Mouse (Mus musculus): ENCODE measurements around the gene Uba2. TPM values are rescaled to one million over a fixed set of nuclear protein-coding genes. Genes with fewer than 3 reads are reported as not detected.

The Uba2 gene
- polyA plus RNA-seq, 1 experiment = 13.2 TPM

DNA sequence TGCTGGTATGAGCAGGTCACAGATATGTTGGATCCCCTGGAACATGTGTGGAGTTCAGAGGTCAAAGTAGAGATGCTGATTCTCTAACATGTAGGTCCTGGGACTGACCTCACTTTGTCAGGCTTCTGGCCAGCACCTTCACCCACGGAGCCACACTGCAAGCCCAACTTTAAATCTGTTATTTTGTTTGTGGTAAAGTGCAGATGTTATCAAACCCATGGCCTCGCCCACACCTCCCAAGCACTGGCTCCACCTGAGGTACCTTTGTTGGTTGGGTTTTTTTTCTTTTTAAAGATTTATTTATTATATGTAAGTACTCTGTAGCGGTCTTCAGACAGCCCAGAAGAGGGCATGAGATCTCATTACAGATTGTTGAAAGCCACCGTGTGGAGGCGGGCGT, 29.9 kb downstream of the Uba2 start:
- TF ChIP-seq CTCF (IDR thresholded peaks at IDR 0.05; ENCODE audit: extremely low read depth, insufficient read length, insufficient replicate concordance, low read depth, low read length) (no peak), POLR2A (IDR thresholded peaks at IDR 0.05; ENCODE audit: low read depth, low read length) (no peak)
- Histone ChIP-seq H3K4me3 (ENCODE audit: low read depth, low read length) (no peak overlapping the region), H3K4me1 (ENCODE audit: control insufficient read depth, insufficient read depth, insufficient read length, low read length) (no peaks in the 10 kb centered on the region), H3K27ac (ENCODE audit: insufficient read depth, low read depth, low read length) (no peak overlapping the region), H3K27me3 (ENCODE audit: control insufficient read depth, insufficient read depth, low read length) (no peaks in the 10 kb centered on the region), H3K36me3 (ENCODE audit: control insufficient read depth, insufficient read depth, low read length) (peaks cover 38% of the 10 kb centered on the region)
- WGBS = 81% methylated on average over 6 of the region's 6 CpGs

DNA sequence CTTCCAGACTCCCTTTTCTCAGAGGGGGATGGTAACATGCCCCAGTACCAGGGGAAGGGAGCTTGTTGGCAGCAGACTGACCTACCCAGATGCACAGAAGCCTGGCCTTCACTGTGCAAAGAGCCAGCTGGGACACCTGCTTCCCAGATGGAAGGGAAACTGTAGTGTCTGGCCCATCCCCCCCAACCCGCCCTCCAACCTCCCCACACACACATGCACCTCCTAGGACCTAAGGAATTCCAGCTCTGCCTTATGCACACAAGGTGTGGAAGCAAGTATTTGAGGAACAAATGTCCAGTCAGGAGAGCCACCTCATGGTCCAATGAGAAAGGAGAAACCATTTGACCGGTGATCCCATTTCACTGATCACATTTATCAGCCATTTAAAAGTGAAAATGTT, 35.1 kb downstream of the Uba2 start:
- H3K4me1 ChIP-seq (ENCODE audit: control insufficient read depth, insufficient read depth, insufficient read length, low read length) = no peaks in the 10 kb centered on the region
- H3K4me3 ChIP-seq (ENCODE audit: low read depth, low read length) = no peak overlapping the region
- no peak for TF ChIP-seq CTCF (IDR thresholded peaks at IDR 0.05; ENCODE audit: extremely low read depth, insufficient read length, insufficient replicate concordance, low read depth, low read length)
- TF ChIP-seq POLR2A (IDR thresholded peaks at IDR 0.05; ENCODE audit: low read depth, low read length) = no peak
- H3K27ac ChIP-seq (ENCODE audit: insufficient read depth, low read depth, low read length) = no peak overlapping the region
- H3K27me3 ChIP-seq (ENCODE audit: control insufficient read depth, insufficient read depth, low read length) = peaks cover 9% of the 10 kb centered on the region; the same call in 1 of the 2 replicates
- 76% methylated on average over 2 of the region's 2 CpGs for WGBS
- no peaks in the 10 kb centered on the region for H3K36me3 ChIP-seq (ENCODE audit: control insufficient read depth, insufficient read depth, low read length)

DNA sequence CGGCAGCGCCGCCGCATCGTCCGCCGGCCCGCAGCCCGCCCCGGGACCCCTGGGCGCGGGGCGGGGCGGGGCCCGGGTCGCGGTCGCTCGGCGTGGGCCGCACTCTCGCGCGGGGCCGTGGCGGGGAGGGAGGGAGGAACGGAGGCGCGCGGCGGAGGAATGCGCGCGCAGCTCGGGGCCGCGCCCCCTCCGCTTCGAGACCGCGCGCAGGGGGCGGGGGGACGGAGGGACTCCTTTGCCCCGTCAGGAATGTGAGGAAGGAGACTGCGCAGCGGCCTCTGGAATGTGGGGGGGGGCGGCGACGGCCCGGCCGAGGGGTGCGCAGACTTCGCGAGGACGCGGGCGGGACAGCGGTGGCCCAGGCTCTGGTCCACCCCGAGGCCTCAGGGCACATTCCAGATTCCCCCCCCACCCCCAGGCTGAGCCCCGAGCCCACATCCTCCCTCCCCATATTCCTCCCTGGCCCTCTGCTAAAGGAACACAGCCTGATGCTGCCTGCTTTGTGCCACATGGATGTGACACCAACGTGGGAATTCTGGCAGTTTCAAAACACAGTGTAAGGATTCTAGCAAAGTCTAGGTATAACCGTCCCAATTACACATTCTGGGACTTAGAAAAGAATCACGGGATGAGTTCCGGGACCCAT, 36.2 kb downstream of the Uba2 start, which contains the start of gene Wtip:
TSS of gene Wtip (minus strand) at position 152 of the 646 bp plus-strand sequence.
- TF ChIP-seq CTCF (IDR thresholded peaks at IDR 0.05; ENCODE audit: extremely low read depth, insufficient read length, insufficient replicate concordance, low read depth, low read length) = no peak
- TF ChIP-seq POLR2A (IDR thresholded peaks at IDR 0.05; ENCODE audit: low read depth, low read length) = 0 out of 2 replicates have a peak, but pooled peaks have one; percentile 18
- peak within 1 kb of the TSS; percentile 79 for H3K4me3 ChIP-seq (ENCODE audit: low read depth, low read length)
- peaks cover 9% of the 10 kb centered on the region; the same call in 1 of the 2 replicates for H3K27me3 ChIP-seq (ENCODE audit: control insufficient read depth, insufficient read depth, low read length)
- H3K36me3 ChIP-seq (ENCODE audit: control insufficient read depth, insufficient read depth, low read length) = no peaks in the 10 kb centered on the region
- 3% methylated on average over 51 of the region's 65 CpGs for WGBS
- H3K27ac ChIP-seq (ENCODE audit: insufficient read depth, low read depth, low read length) = no peak within 1 kb of the TSS
- H3K4me1 ChIP-seq (ENCODE audit: control insufficient read depth, insufficient read depth, insufficient read length, low read length) = no peaks in the 10 kb centered on the region

DNA sequence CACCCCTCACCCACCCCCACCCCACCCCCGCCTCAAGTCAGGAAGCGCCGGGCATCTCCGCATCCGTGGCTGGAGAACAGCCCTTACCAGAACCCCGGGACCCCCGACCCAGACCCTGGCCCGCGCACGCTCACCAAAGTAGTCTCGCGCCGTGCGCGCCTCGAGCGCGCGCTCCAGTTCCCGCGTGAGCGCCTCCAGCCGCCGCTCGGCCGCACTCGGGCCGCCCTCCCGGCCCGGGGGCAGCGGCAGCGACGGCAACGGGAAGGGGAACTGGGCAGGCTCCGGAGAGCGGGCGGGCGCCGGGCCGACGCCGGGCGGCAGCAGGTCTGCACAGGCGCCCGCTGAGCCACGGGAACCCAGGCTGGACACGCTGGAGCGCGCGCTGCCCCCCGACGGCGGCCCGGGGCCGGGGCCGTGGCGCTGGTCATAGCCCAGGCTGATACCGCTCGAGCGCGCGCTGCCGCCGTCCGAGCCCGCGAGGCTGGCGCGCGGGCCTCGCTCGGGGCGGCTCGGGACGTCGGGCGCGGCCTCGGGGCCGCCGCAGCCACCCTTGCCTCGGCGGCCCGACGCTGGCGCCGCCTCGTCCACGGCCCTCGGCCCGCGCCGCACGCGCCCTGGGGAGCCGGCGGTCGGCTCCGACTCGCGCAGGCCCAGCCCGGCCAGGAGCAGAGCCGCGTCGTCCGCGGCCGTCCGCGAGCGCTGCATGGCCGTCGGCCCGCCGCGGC, 36.9 kb downstream of the Uba2 start:
- WGBS = 6% methylated on average over 110 of the region's 116 CpGs
- TF ChIP-seq CTCF (IDR thresholded peaks at IDR 0.05; ENCODE audit: extremely low read depth, insufficient read length, insufficient replicate concordance, low read depth, low read length) (no peak), POLR2A (IDR thresholded peaks at IDR 0.05; ENCODE audit: low read depth, low read length) (no peak)
- H3K27ac ChIP-seq (ENCODE audit: insufficient read depth, low read depth, low read length) = no peak overlapping the region
- peak overlapping the region; percentile 79 for H3K4me3 ChIP-seq (ENCODE audit: low read depth, low read length)
- no peaks in the 10 kb centered on the region for H3K4me1 ChIP-seq (ENCODE audit: control insufficient read depth, insufficient read depth, insufficient read length, low read length)
- peaks cover 9% of the 10 kb centered on the region; the same call in 1 of the 2 replicates for H3K27me3 ChIP-seq (ENCODE audit: control insufficient read depth, insufficient read depth, low read length)
- H3K36me3 ChIP-seq (ENCODE audit: control insufficient read depth, insufficient read depth, low read length) = no peaks in the 10 kb centered on the region

DNA sequence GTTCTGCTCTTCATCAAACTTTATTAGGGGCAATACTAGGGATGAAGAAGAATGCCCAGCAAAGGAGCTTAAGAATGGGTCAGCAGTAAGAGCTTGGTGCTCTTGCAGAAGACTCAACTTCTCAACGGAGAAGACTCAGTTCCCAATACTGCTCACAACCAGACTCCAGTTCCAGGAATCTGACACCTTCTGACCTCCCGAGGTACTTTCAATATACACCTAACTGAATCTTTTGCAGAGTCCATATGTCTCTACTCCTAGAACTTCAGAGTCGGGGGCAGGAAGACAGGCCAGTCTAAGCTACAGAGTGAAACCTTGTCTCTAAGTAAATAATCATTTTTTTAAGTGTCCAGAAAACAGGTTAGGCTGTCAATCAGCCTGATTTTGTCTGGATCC, 37.4 kb downstream of the Uba2 start:
- WGBS = 11% methylated on average over 3 of the region's 3 CpGs
- H3K4me3 ChIP-seq (ENCODE audit: low read depth, low read length) = peak overlapping the region; percentile 32
- TF ChIP-seq CTCF (IDR thresholded peaks at IDR 0.05; ENCODE audit: extremely low read depth, insufficient read length, insufficient replicate concordance, low read depth, low read length) = no peak
- TF ChIP-seq POLR2A (IDR thresholded peaks at IDR 0.05; ENCODE audit: low read depth, low read length) = no peak
- no peaks in the 10 kb centered on the region for H3K36me3 ChIP-seq (ENCODE audit: control insufficient read depth, insufficient read depth, low read length)
- H3K27ac ChIP-seq (ENCODE audit: insufficient read depth, low read depth, low read length) = no peak overlapping the region
- H3K27me3 ChIP-seq (ENCODE audit: control insufficient read depth, insufficient read depth, low read length) = peaks cover 9% of the 10 kb centered on the region; the same call in 1 of the 2 replicates
- no peaks in the 10 kb centered on the region for H3K4me1 ChIP-seq (ENCODE audit: control insufficient read depth, insufficient read depth, insufficient read length, low read length)

DNA sequence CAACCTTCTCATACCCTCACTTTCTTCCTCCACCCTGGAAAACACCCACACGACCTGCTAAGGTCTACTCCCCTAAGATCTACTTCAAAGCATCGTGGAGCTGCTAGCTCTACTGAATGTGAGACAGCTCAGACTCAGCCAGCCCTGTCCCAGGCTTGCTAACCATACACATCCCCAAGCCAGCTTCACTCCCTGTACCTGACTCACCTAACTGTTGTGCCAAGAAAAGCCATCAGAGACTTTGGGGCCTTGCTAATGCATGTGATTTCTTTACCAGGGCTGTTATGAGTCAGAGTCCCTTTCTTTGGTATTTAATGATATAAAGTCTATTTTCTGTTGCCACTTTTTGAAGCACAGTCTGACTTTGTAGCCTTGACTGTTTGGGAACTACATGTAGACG, 38.3 kb downstream of the Uba2 start:
- no peaks in the 10 kb centered on the region for H3K36me3 ChIP-seq (ENCODE audit: control insufficient read depth, insufficient read depth, low read length)
- WGBS = 70% methylated on average over 3 of the region's 3 CpGs
- no peak for TF ChIP-seq CTCF (IDR thresholded peaks at IDR 0.05; ENCODE audit: extremely low read depth, insufficient read length, insufficient replicate concordance, low read depth, low read length)
- TF ChIP-seq POLR2A (IDR thresholded peaks at IDR 0.05; ENCODE audit: low read depth, low read length) = no peak

DNA sequence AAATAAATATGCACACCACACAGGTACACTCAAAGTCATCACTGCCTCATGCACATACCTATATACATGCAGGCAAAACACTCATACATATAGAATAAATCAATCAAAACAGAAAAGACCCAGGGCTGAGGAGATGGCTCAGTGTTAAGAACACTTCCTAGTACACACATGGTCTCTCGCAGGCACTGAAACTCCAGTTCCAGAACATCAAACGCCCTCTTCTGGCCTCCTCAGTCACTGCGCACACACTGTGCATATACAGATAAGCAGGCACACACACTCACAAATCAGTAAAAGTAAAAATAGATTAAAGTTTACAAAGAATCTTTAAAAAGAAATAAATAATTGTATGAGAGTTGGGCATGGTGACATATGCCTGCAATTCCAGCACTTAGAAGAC, 43.1 kb downstream of the Uba2 start:
- Histone ChIP-seq H3K27me3 (ENCODE audit: control insufficient read depth, insufficient read depth, low read length) (no peaks in the 10 kb centered on the region), H3K4me1 (ENCODE audit: control insufficient read depth, insufficient read depth, insufficient read length, low read length) (no peaks in the 10 kb centered on the region), H3K27ac (ENCODE audit: insufficient read depth, low read depth, low read length) (no peak overlapping the region), H3K4me3 (ENCODE audit: low read depth, low read length) (no peak overlapping the region), H3K36me3 (ENCODE audit: control insufficient read depth, insufficient read depth, low read length) (no peaks in the 10 kb centered on the region)
- 84% methylated on average over 3 of the region's 3 CpGs for WGBS
- TF ChIP-seq CTCF (IDR thresholded peaks at IDR 0.05; ENCODE audit: extremely low read depth, insufficient read length, insufficient replicate concordance, low read depth, low read length) = no peak
- TF ChIP-seq POLR2A (IDR thresholded peaks at IDR 0.05; ENCODE audit: low read depth, low read length) = no peak

More for the DNA sequence above, 38.3 kb downstream of the Uba2 start:
- Histone ChIP-seq H3K4me3 (ENCODE audit: low read depth, low read length) (no peak overlapping the region), H3K27me3 (ENCODE audit: control insufficient read depth, insufficient read depth, low read length) (peaks cover 9% of the 10 kb centered on the region; the same call in 1 of the 2 replicates), H3K4me1 (ENCODE audit: control insufficient read depth, insufficient read depth, insufficient read length, low read length) (no peaks in the 10 kb centered on the region), H3K27ac (ENCODE audit: insufficient read depth, low read depth, low read length) (no peak overlapping the region)
